Mouse (Mus musculus) embryonic facial prominence, embryonic 10.5 days (tissue): Measurements from ENCODE around the gene Mrpl4. TPM values are rescaled to one million over a fixed set of nuclear protein-coding genes. Genes with fewer than 3 reads are reported as not detected.

Experiments
- DNase-seq: peaks from one replicate; pipeline ENCODE4 v3.0.0-alpha.2; 2017; ENCODE audit warnings: low spot score
- H3K27ac ChIP-seq: fragments of 300-500 bp; sonication (generic); replicated peaks from 2 replicates; pipeline ENCODE4 v1.5.1; 2016; ENCODE audit warnings: mild to moderate bottlenecking
- H3K27me3 ChIP-seq: fragments of 300-500 bp; sonication (generic); replicated peaks from 2 replicates; pipeline ENCODE4 v1.6.1; 2016; ENCODE audit warnings: low read depth, mild to moderate bottlenecking; ENCODE audit not compliant: poor library complexity, severe bottlenecking
- H3K36me3 ChIP-seq: fragments of 300-500 bp; sonication (generic); replicated peaks from 2 replicates; pipeline ENCODE4 v1.6.1; 2016; ENCODE audit warnings: mild to moderate bottlenecking, moderate library complexity
- H3K4me1 ChIP-seq: fragments of 300-500 bp; sonication (generic); 2 replicates; pipeline ENCODE4 v1.6.1; 2016
- H3K4me3 ChIP-seq: fragments of 300-500 bp; sonication (generic); 2 replicates; pipeline ENCODE4 v1.5.1; 2016; ENCODE audit warnings: mild to moderate bottlenecking, moderate library complexity
- H3K9me3 ChIP-seq: fragments of 300-500 bp; sonication (generic); 2 replicates; pipeline ENCODE4 v1.6.1; 2016; ENCODE audit warnings: mild to moderate bottlenecking
- WGBS: fragments of 180-500 bp; shearing (Covaris S2); methylation state at CpG from one replicate; pipeline ENCODE4 v1.1.7; 2016; 5-methylcytosine and 5-hydroxymethylcytosine counted together
- polyA plus RNA-seq: library from polyadenylated mRNA; unstranded; fragments of >200 nt; fragmentation: Nextera tagmentation; extraction: Ambion mirVana; gene quantifications from 2 replicates; pipeline ENCODE4 v1.2.1, GENCODE M21; 2016

The Mrpl4 gene
- 154 and 161 TPM in 2 replicates for polyA plus RNA-seq

DNA sequence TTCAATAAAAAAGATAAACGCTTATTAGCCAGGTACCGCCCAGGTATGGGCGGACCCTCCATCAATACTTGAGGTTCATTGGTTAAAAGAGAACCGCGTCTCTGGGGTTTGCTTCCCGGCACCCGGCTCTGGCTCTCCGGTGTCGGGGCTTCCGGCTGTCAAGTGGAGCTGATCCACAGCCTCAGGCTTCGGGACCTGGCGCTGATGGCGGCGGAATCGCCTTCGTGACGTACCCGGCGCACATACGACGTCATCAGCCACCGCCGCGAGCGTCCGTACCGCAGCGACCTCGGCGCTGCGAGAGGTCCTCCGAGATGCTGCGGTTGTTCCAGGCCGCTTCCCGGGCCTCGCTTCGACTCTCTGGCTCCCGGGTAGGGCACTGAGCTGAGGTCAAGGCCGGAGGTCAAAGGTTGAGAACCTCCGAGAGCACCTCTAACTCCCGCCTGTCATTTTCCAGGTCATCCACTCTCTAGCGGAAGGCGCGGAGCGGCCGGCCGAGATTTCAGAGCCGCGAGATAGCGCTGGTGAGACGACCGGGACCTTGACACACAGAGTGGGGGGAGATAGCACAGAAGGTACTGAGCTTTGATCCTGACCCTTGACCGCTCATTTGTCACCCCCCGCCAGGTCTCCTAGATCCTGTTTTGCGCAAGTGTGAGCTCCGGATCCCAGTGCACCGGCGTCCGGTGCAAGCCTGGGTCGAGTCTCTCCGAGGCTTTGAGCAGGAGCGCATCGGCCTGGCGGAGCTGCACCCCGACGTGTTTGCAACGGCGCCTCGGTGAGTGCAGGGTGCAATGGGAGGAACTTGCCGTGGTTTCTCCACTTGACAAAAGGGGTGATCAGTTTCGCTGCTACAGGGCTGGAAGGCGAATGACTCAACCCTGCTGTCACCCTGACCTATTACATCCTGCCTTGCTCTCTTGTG lies at the start of gene Mrpl4:
Mrpl4 (plus strand) TSS at position 112 of the 925 bp plus-strand sequence.
- H3K27ac ChIP-seq = peak within 1 kb of the TSS; percentile 86
- WGBS = under 1% methylated on average over 72 of the region's 72 CpGs
- peak within 1 kb of the TSS; percentile 92 for H3K4me3 ChIP-seq
- DNase-seq = peak; percentile 93
- no peaks in the 10 kb centered on the region for H3K27me3 ChIP-seq
- peaks cover 36% of the 10 kb centered on the region for H3K36me3 ChIP-seq
- no peaks in the 10 kb centered on the region for H3K9me3 ChIP-seq
- peaks cover 11% of the 10 kb centered on the region for H3K4me1 ChIP-seq

DNA sequence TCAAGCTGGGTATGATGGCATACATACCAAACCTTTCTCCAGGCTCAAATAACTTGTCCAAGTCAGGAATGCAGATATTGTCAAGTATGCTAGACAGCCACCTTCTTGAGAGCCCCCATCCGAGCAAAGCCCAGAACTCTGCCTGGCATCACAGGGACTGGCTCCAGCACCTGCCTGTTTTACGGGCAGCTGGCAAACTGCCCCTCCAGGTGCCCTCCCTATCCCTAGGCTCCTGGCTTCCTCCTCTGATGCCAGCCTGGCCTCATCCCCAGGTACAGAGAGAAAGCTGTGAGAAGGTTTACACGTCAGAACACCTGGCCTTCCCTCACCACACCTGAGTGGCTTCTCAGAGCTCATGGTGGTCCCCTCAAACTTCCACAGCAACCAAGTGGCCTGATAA lies 45.5 kb upstream of the Mrpl4 start:
- DNase-seq = no peak
- H3K27me3 ChIP-seq = no peaks in the 10 kb centered on the region
- no peak overlapping the region for H3K4me3 ChIP-seq
- WGBS = 84% methylated on average over 3 of the region's 3 CpGs
- H3K9me3 ChIP-seq = no peaks in the 10 kb centered on the region
- no peaks in the 10 kb centered on the region for H3K36me3 ChIP-seq
- no peak overlapping the region for H3K27ac ChIP-seq
- peaks cover 8% of the 10 kb centered on the region for H3K4me1 ChIP-seq

DNA sequence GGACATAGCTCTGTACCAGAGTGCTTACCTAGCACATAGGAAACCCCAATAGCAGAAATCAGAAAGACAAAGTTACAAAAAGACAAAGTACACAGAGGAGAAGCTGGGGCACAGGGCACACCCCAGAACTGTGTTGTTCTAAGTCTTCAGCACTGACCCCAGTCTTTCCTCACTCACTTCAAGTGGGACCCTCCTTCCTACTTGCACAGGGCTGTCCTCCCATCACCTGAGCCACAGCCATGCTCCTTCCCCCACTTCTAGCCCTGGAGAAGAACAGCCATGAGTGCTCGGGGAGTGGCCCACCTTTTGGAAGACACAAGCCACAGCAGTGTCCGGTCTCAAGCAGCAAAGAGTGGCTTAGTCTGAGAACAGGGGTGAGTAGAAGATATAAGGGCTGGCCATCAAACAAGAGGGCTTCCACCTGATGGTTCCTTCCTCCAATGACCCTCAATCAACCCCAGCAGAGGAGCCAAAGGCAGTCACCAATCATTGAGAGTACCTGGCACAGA lies 43.1 kb upstream of the Mrpl4 start, which contains the start of gene Dnmt1:
Dnmt1 (minus strand) TSS at position 459 of the 509 bp plus-strand sequence.
- WGBS = 90% methylated on average over 2 of the region's 2 CpGs
- DNase-seq = no peak

DNA sequence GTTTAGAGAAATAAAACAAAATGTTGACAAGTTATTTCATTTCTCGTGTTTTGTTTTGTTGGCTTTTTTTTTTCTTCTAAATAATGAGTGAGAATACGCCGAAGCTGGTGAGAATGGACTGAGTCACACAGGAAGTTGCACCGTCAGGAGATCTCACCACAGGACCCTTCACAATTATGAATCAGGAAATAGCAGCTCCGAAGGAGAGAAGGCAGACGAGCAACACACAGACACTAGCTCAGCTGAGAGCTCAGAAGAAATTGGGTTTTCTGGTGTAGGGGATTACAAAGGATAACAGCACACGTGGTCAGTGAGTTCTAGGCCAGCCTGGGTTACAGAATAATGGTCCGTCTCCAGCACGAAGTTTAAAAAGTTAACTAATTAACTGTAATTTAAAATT lies 41.0 kb upstream of the Mrpl4 start:
- 77% methylated on average over 9 of the region's 9 CpGs for WGBS
- Histone ChIP-seq H3K4me1 (no peaks in the 10 kb centered on the region), H3K9me3 (no peaks in the 10 kb centered on the region), H3K4me3 (no peak overlapping the region), H3K27ac (no peak overlapping the region), H3K27me3 (no peaks in the 10 kb centered on the region), H3K36me3 (peaks cover 35% of the 10 kb centered on the region)
- no peak for DNase-seq

More for the DNA sequence above, 43.1 kb upstream of the Mrpl4 start, which contains the start of gene Dnmt1:
- Histone ChIP-seq H3K4me1 (no peaks in the 10 kb centered on the region), H3K36me3 (peaks cover 15% of the 10 kb centered on the region; the same call in 1 of the 2 replicates), H3K27ac (no peak within 1 kb of the TSS), H3K9me3 (no peaks in the 10 kb centered on the region), H3K4me3 (no peak within 1 kb of the TSS), H3K27me3 (no peaks in the 10 kb centered on the region)

DNA sequence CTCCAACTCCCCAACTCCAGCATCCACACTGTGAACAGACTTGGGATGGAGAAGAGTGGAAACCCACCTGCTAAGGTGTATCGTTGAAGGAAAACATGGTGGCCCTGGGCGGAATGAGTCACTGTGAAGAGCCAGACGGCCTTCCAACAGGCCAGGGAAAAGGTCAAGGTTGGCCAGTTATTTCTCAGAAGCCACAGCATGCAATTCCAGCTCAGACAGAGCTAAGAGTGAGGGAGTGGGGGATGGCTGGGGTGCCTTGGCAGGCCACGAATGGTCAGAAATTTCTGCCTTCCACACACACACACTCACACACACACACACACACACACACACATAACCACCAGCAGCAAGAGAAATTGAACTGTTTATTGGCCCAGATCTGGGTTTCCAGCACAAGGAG lies 36.9 kb upstream of the Mrpl4 start:
- H3K27ac ChIP-seq = no peak overlapping the region
- no peaks in the 10 kb centered on the region for H3K27me3 ChIP-seq
- peaks cover 72% of the 10 kb centered on the region for H3K36me3 ChIP-seq
- H3K4me3 ChIP-seq = no peak overlapping the region; the same call in 1 of the 2 replicates
- 91% methylated on average over 4 of the region's 4 CpGs for WGBS
- no peaks in the 10 kb centered on the region for H3K4me1 ChIP-seq
- no peaks in the 10 kb centered on the region for H3K9me3 ChIP-seq
- DNase-seq = no peak

DNA sequence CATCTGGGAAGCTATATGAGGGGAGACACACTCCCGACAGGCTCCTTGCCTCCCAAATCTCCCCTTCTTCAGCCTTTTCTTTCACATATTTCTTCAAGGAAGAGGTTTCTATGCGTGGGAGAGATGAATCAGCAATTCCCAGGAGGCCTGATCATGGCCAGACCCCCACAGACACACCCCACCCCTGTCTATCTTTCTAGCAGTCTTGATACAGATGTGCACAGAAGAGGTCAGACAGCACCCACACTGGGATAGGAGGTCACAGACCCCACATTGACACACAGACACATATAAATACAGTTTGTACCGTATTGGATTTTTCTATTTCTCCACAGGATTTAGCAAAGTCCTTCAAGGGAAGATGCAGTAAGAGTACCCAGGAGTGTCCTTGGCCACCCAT lies 36.5 kb upstream of the Mrpl4 start:
- DNase-seq = no peak
- Histone ChIP-seq H3K27ac (no peak overlapping the region), H3K4me1 (peaks cover 2% of the 10 kb centered on the region), H3K4me3 (no peak overlapping the region; the same call in 1 of the 2 replicates), H3K27me3 (no peaks in the 10 kb centered on the region), H3K36me3 (peaks cover 76% of the 10 kb centered on the region), H3K9me3 (no peaks in the 10 kb centered on the region)
- WGBS = 86% methylated on average over 3 of the region's 3 CpGs

DNA sequence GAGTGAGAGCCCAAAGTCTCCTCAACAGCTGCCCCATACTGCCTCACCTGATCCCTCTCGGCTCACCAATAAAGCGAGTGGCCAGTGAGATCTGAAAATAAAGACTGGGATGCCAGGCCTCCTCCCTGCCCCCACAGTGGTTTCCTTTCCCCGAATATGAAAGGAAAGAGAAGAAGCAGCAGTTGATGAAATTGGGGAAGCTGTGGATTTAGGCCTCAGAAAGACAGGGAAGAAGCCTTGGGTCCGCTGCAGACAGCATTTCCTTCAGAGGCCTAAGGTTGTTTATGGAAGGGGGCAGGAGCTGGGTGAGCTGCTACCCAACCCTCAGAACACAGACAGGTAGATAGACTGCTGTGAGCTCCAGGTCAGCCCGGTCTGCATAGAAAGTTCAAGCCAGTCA lies 35.8 kb upstream of the Mrpl4 start:
- Histone ChIP-seq H3K27me3 (no peaks in the 10 kb centered on the region), H3K4me3 (no peak overlapping the region), H3K9me3 (no peaks in the 10 kb centered on the region), H3K27ac (no peak overlapping the region), H3K36me3 (peaks cover 79% of the 10 kb centered on the region), H3K4me1 (peaks cover 9% of the 10 kb centered on the region)
- DNase-seq = no peak
- 80% methylated on average over 5 of the region's 5 CpGs for WGBS

DNA sequence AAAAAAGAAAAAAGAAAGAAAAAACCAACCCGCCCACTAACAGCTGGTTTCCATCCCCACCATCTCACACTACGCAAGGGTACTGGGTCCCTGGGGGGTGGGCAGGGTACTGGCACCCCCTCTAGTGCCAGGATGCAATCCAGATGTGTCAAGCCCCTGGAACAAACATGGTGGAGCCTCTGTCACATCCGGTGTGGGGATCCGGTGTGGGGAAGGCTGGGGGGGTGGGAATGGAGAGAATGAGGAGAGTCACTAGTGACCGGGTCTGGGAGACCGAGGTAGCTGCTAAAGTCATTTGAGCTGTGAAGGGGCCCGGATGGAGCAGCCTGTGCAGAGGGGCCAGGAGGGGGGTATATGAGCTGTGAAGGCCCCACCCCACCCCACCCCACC lies 30.8 kb upstream of the Mrpl4 start:
- H3K4me1 ChIP-seq = peaks cover 58% of the 10 kb centered on the region
- H3K27me3 ChIP-seq = no peaks in the 10 kb centered on the region
- WGBS = 45% methylated on average over 7 of the region's 7 CpGs
- peak overlapping the region; percentile 88 for H3K27ac ChIP-seq
- H3K9me3 ChIP-seq = no peaks in the 10 kb centered on the region
- peak; percentile 52 for DNase-seq
- H3K36me3 ChIP-seq = peaks cover 42% of the 10 kb centered on the region
- H3K4me3 ChIP-seq = peak overlapping the region; percentile 53

DNA sequence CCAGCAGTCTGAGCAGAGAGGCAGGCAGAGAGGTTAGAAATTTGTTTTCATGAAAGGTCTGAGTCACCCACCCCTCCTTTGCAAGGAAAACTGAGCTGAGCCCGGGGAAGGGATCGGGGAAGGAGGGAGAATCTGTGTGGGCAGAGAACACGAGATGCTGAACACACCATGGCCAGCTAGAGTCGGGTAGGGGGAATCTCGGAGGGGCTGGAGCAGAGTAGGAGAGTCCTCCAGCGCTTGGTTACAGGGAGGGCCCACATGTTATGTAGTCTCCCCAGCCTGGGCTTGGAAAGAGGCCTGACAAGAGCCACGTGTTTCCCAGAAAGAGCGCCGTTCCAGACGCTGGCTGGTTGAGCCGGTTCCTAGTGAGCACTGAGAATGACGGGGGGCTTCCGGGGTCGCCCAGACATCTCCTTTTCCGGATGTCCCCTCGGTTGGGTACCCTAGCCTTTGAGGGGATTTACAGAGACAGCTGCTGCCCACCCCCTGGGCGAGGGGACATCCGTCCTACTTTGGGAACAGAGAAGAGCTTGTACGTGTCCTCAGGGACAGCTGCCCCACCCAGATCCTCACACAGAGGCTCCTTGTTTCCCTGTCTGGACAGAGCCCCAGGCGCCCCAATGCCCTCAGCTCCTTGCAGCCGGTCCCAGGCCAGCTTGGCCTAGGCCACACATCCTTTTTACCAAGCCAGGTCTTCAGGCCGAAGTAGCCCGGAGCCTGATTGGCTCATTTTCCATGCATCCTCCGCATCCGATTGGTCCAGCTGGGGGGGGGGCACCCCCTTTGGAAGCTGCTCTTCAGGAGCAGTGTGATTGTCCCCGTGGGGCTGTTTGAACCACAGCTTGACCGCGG lies 30.2 kb upstream of the Mrpl4 start:
- DNase-seq = peak; percentile 79
- Histone ChIP-seq H3K4me1 (peaks cover 64% of the 10 kb centered on the region), H3K4me3 (peak overlapping the region; percentile 53), H3K36me3 (peaks cover 36% of the 10 kb centered on the region), H3K27ac (peak overlapping the region; percentile 88), H3K27me3 (no peaks in the 10 kb centered on the region), H3K9me3 (no peaks in the 10 kb centered on the region)
- 23% methylated on average over 28 of the region's 28 CpGs for WGBS

DNA sequence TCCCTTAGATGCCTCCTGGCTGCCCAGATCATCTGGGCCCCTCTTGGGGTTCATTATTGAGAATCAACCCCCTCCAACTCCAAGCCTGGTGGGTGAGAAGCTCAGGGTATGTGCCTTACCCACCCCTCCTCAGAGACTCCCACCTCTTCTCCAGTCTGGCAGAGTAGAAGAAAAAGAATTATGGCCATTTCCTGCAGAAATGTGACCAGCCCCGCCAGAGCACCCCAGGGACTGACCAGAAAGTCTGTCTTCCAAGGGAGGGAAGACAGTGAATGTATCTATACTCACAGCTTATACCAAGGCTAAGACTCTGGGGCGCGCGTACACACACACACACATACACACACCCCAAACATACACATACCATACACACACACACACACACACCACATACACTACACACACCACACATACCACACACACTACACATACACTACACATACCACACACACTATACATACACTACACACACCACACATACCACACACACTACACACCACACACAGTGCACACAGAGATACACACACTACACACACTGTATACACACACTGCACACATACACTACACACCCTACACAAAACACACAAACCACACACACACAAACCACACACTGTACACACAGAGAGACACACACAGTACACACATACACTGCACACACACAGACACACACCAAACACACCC lies 29.4 kb upstream of the Mrpl4 start:
- H3K4me3 ChIP-seq = peak overlapping the region; percentile 53
- H3K27ac ChIP-seq = peak overlapping the region; percentile 88
- no peaks in the 10 kb centered on the region for H3K9me3 ChIP-seq

DNA sequence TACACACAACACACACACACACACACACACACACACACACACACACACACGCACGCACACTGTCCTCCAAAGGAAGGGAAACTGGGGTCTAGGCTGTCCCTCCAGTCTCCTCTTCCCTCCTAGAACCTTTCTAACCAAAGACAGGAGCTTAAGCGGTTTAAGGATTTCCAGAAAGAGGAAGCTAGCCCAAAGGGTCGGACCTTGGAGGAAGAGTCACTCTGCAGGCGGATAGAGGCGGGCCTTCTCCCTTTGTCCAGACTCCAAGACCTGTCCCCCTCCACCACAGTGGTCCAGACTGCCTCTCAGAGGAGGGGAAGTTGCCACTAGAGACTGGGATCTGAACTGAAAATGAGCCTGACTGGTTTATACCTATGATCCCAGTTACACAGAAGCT lies 28.9 kb upstream of the Mrpl4 start:
- WGBS = 38% methylated on average over 6 of the region's 6 CpGs
- H3K4me3 ChIP-seq = peak overlapping the region; percentile 53
- peak overlapping the region; percentile 88 for H3K27ac ChIP-seq

More for the DNA sequence above, 29.4 kb upstream of the Mrpl4 start:
- 77% methylated on average over 4 of the region's 4 CpGs for WGBS
- Histone ChIP-seq H3K36me3 (peaks cover 28% of the 10 kb centered on the region), H3K4me1 (peaks cover 67% of the 10 kb centered on the region), H3K27me3 (no peaks in the 10 kb centered on the region)
- DNase-seq = no peak

More for the DNA sequence above, 28.9 kb upstream of the Mrpl4 start:
- no peaks in the 10 kb centered on the region for H3K9me3 ChIP-seq
- DNase-seq = no peak
- peaks cover 22% of the 10 kb centered on the region for H3K36me3 ChIP-seq
- peaks cover 72% of the 10 kb centered on the region for H3K4me1 ChIP-seq
- no peaks in the 10 kb centered on the region for H3K27me3 ChIP-seq
